Mouse (Mus musculus): ENCODE measurements around the gene Olfr2. TPM values are rescaled to one million over a fixed set of nuclear protein-coding genes. Genes with fewer than 3 reads are reported as not detected.

The Olfr2 gene
- not detected in 2 replicates for polyA plus RNA-seq (2012; rRNA removed; ENCODE audit: low replicate concordance)

DNA sequence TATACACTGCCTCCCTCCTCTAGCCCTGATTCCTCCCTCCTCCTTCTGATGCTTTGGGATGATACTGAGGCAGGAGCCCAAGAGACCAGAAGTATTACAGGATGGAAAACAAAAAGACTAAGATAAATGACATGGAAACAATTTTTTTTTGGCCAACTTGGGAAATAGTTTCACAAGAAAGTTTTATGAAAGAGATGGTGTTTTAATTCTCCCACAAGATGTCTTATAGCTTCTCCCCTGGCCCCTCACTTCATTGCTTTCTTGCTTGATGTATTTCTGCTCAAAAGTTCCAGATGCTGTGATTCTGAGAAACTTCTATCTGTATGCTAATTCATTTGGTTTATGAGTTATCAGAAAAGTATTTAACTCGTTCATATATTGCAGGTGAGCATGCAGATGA, at the start of gene Olfr2:
Olfr2 (minus strand) TSS at position 101 of the 400 bp plus-strand sequence.

DNA sequence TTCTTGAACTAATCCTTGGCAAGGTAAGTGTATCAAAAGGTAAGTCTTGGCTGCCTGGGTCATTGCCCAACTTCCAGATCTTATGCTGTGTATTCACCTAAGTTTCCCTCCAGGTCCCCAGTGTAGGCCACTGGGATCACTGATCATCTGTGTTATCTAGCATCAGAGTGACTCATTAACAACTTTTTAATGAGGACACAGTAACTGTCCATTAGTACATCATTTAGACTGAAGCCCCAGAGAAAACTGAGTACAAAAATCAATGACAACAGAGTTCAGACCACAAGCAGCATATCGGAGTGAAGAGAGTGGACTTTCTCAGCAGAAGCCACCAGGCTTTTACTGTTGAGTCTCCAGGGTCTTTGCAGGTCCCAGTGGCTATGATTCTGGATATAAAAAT, 25.0 kb upstream of the Olfr2 start, which contains the start of gene Olfr713:
Olfr713 (plus strand) TSS at position 301 of the 400 bp plus-strand sequence.

DNA sequence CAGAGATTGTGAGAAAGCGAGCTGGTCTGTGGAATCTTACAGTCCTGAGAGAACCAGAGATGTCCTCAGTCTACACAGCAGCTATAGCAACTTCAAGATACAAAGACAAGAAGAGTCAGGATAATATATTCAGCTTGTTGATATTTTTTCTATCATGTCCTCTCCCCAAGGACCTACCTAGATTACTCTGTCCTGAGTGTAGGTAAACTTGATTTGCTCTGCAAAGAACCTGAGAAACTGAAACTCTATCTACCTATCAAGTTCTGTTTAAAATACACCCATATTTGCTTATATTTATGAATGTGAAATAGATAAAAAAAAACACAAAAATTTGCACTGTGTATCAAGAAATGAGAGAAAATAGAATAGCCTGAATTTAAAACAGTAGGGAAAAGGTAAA, 30.5 kb downstream of the Olfr2 start, which contains the start of gene Olfr711:
Olfr711 (minus strand) TSS at position 101 of the 400 bp plus-strand sequence.

DNA sequence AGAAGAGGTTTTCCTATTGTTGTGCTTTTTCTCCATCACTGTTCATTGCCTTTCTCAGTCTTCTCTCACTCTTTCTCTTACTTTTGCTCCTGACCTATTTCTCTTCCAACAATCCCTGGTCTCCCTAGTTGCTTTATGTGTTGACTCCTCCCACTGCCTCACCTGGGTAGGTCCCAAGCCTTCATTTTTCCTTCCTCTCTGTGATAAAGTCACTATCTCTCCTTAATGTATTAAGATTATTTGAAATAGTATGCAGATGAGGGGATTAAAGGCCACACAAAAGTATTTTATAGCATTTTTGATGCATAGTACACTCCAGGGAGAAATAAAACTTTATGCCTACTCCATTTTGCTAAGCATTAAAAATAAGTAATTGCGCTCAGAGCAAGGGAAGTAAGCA, 42.0 kb downstream of the Olfr2 start, which contains the start of gene Olfr6:
Olfr6 (minus strand) TSS at position 101 of the 400 bp plus-strand sequence.

DNA sequence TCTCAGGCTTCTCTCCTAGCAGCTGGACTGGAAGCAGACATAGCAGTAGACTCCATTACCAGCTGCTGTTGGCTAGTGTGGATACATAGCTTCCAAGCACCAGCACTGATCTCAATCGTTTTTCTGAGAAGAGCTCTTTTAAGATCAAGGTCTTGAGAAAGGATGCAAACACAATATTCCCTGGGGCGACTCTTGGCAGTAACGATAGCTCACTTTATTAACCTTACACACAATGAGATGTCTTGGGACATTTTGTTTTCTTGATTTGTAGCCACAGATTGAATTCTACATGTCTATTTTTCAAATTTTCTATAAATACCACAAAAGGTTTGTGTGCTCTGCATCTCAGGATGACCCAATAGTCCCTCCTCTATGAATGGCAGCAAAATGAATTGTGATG, 57.7 kb downstream of the Olfr2 start, which contains the start of gene Olfr710:
Olfr710 (minus strand) TSS at position 101 of the 400 bp plus-strand sequence.

Other genes starting within 250 kb of the Olfr2 start
- not detected in 2 replicates for gene Olfr699, start 212.9 kb downstream of the Olfr2 start, polyA plus RNA-seq (2012; rRNA removed; ENCODE audit: low replicate concordance)
- gene Olfr700, start 197.2 kb downstream of the Olfr2 start, polyA plus RNA-seq (2012; rRNA removed; ENCODE audit: low replicate concordance): not detected in 2 replicates
- gene Olfr701, start 191.9 kb downstream of the Olfr2 start, polyA plus RNA-seq (2012; rRNA removed; ENCODE audit: low replicate concordance): not detected in 2 replicates
- not detected in 2 replicates for gene Olfr702, start 172.2 kb downstream of the Olfr2 start, polyA plus RNA-seq (2012; rRNA removed; ENCODE audit: low replicate concordance)
- gene Olfr703, start 162.7 kb downstream of the Olfr2 start, polyA plus RNA-seq (2012; rRNA removed; ENCODE audit: low replicate concordance): not detected in 2 replicates
- gene Olfr704, start 142.9 kb downstream of the Olfr2 start, polyA plus RNA-seq (2012; rRNA removed; ENCODE audit: low replicate concordance): not detected in 2 replicates
- gene Olfr705, start 129.2 kb downstream of the Olfr2 start, polyA plus RNA-seq (2012; rRNA removed; ENCODE audit: low replicate concordance): not detected in 2 replicates
- not detected in 2 replicates for gene Olfr706, start 117.9 kb downstream of the Olfr2 start, polyA plus RNA-seq (2012; rRNA removed; ENCODE audit: low replicate concordance)
- not detected in 2 replicates for gene Olfr707, start 104.8 kb downstream of the Olfr2 start, polyA plus RNA-seq (2012; rRNA removed; ENCODE audit: low replicate concordance)
- gene Olfr1532-ps1, start 98.1 kb downstream of the Olfr2 start, polyA plus RNA-seq (2012; rRNA removed; ENCODE audit: low replicate concordance): not detected in 2 replicates
- gene Olfr709-ps1, start 73.9 kb downstream of the Olfr2 start, polyA plus RNA-seq (2012; rRNA removed; ENCODE audit: low replicate concordance): not detected in 2 replicates
- gene Olfr710, start 57.8 kb downstream of the Olfr2 start, polyA plus RNA-seq (2012; rRNA removed; ENCODE audit: low replicate concordance): not detected in 2 replicates
- not detected in 2 replicates for gene Olfr6, start 42.1 kb downstream of the Olfr2 start, polyA plus RNA-seq (2012; rRNA removed; ENCODE audit: low replicate concordance)
- gene Olfr711, start 30.6 kb downstream of the Olfr2 start, polyA plus RNA-seq (2012; rRNA removed; ENCODE audit: low replicate concordance): not detected in 2 replicates
- gene Olfr713, start 25.1 kb upstream of the Olfr2 start, polyA plus RNA-seq (2012; rRNA removed; ENCODE audit: low replicate concordance): not detected in 2 replicates
- gene Olfr714, start 64.9 kb upstream of the Olfr2 start, polyA plus RNA-seq (2012; rRNA removed; ENCODE audit: low replicate concordance): not detected in 2 replicates
- not detected in 2 replicates for gene Olfr17, start 87.1 kb upstream of the Olfr2 start, polyA plus RNA-seq (2012; rRNA removed; ENCODE audit: low replicate concordance)
- gene Olfr715b, start 104.3 kb upstream of the Olfr2 start, polyA plus RNA-seq (2012; rRNA removed; ENCODE audit: low replicate concordance): not detected in 2 replicates
- gene Olfr715, start 125.0 kb upstream of the Olfr2 start, polyA plus RNA-seq (2012; rRNA removed; ENCODE audit: low replicate concordance): not detected in 2 replicates
- gene Olfr716, start 132.3 kb upstream of the Olfr2 start, polyA plus RNA-seq (2012; rRNA removed; ENCODE audit: low replicate concordance): not detected in 2 replicates
- gene Nlrp14, start 160.9 kb upstream of the Olfr2 start, polyA plus RNA-seq (2012; rRNA removed; ENCODE audit: low replicate concordance): not detected in 2 replicates
- gene Rbmxl2, start 203.4 kb upstream of the Olfr2 start, polyA plus RNA-seq (2012; rRNA removed; ENCODE audit: low replicate concordance): not detected in 2 replicates

All from subcutaneous adipose tissue, adult 2 months (tissue).